Mouse (Mus musculus) olfactory bulb, adult 2 months (tissue): ENCODE data around the gene Ahdc1.

Experiments
- CTCF ChIP-seq: fragments of 200-500 bp; IDR thresholded peaks from 2 replicates; pipeline ENCODE4 v1.5.1; 2012; ENCODE audit warnings: low read depth, mild to moderate bottlenecking, low read length, moderate library complexity; ENCODE audit not compliant: insufficient read depth
- POLR2A ChIP-seq: fragments of 200-500 bp; IDR thresholded peaks from 2 replicates; pipeline ENCODE4 v1.6.1; 2012; ENCODE audit warnings: mild to moderate bottlenecking, low read depth, low read length, moderate library complexity; ENCODE audit not compliant: insufficient read depth

- TF ChIP-seq CTCF, result no peak
- TF ChIP-seq POLR2A, result no peak
Measured at GRCm38 (mm10) chr4:133055163-133055951, 44.3 kb downstream of the Ahdc1 start.
